Comparison of ENCODE assay signal across 8 mouse cellular contexts in genomic region chr1:187662083-187662609, GRCm38 (mm10). TPM values are rescaled to one million over a fixed set of nuclear protein-coding genes. Genes with fewer than 3 reads are reported as not detected.
A peak's percentile ranks its signal among the peaks of the same experiment; 100 is the strongest.
DNase-seq lines count a peak whose midpoint lies in the region; ATAC-seq and TF ChIP-seq lines count a peak whose summit lies in the region.

No protein-coding gene starts in this region.

- TF ChIP-seq CTCF in intestine, postnatal 0 days (IDR thresholded peaks at IDR 0.05; ENCODE audit: low read depth), result no peak
- TF ChIP-seq CTCF in liver, postnatal 0 days (IDR thresholded peaks at IDR 0.05; ENCODE audit: low read depth), result no peak

- H3K36me3 ChIP-seq in intestine, postnatal 0 days (ENCODE audit: control insufficient read depth, insufficient read depth), result no peaks in the 10 kb centered on the region
- no peaks in the 10 kb centered on the region for H3K36me3 ChIP-seq in liver, postnatal 0 days (replicated peaks; ENCODE audit: insufficient read depth, low read length)

- H3K9me3 ChIP-seq in intestine, postnatal 0 days (ENCODE audit: control insufficient read depth), result no peaks in the 10 kb centered on the region
- no peaks in the 10 kb centered on the region for H3K9me3 ChIP-seq in liver, postnatal 0 days (ENCODE audit: low read length)

- 0 out of 2 replicates have a peak overlapping the region, but pooled peaks have one; percentile 13 for H3K9ac ChIP-seq in intestine, postnatal 0 days (ENCODE audit: low read depth, low read length)
- H3K9ac ChIP-seq in liver, postnatal 0 days (replicated peaks), result no peak overlapping the region

- H3K4me1 ChIP-seq in intestine, postnatal 0 days (replicated peaks; ENCODE audit: control insufficient read depth, insufficient read depth, low read length), result 0 out of 2 replicates have a peak, but pooled peaks cover 6% of the 10 kb centered on the region
- H3K4me1 ChIP-seq in liver, postnatal 0 days (ENCODE audit: insufficient read depth), result no peaks in the 10 kb centered on the region

- H3K4me3 ChIP-seq in intestine, postnatal 0 days (ENCODE audit: low read depth, low read length), result peak overlapping the region; percentile 27
- peak overlapping the region; percentile 26 for H3K4me3 ChIP-seq in liver, postnatal 0 days (ENCODE audit: low read depth, low read length)

- no peak for TF ChIP-seq EP300 in liver, postnatal 0 days (IDR thresholded peaks at IDR 0.05; ENCODE audit: low read depth)

- H3K4me2 ChIP-seq in intestine, postnatal 0 days (replicated peaks; ENCODE audit: low read depth), result peak overlapping the region; percentile 59
- H3K4me2 ChIP-seq in liver, postnatal 0 days (ENCODE audit: low read depth, low read length), result peak overlapping the region; percentile 61

- no peaks in the 10 kb centered on the region for H3K27me3 ChIP-seq in intestine, postnatal 0 days (replicated peaks; ENCODE audit: control insufficient read depth, insufficient read depth, low read length)
- no peaks in the 10 kb centered on the region for H3K27me3 ChIP-seq in liver, postnatal 0 days (ENCODE audit: insufficient read depth, low read length)

- DNase-seq in lung, adult 18-20 months, result peak; percentile 30 to 39
- no peak for DNase-seq in lung, postnatal 25 days (ENCODE audit: low spot score)
- DNase-seq in gastrocnemius, postnatal 10 days, result peak; percentile 27
- DNase-seq in liver, postnatal 0 days, result no peak
- no peak for DNase-seq in right cerebral cortex, postnatal 10 days (ENCODE audit: low spot score in 2 of 2)
- no peak for DNase-seq in left cerebral cortex, adult 9 months (ENCODE audit: low spot score in 2 of 2)
- no peak for DNase-seq in T-cell, adult 2 months (ENCODE audit: low spot score)

- 24% methylated on average over 12 of the region's 12 CpGs for WGBS in intestine, postnatal 0 days
- 40% methylated on average over 12 of the region's 12 CpGs for WGBS in liver, postnatal 0 days (ENCODE audit: insufficient replicate concordance)

- peak; percentile 35 for ATAC-seq in intestine, postnatal 0 days
- ATAC-seq in liver, postnatal 0 days, result peak; percentile 36

- no peak overlapping the region for H3K27ac ChIP-seq in intestine, postnatal 0 days (ENCODE audit: low read depth, low read length)
- no peak overlapping the region for H3K27ac ChIP-seq in liver, postnatal 0 days (ENCODE audit: low read depth)

RNA-seq across cellular contexts. Expression of gene Esrrg, which starts 53.6 kb away (rescaled TPM):
- total RNA-seq in gastrocnemius, postnatal 10 days (2021), result 10 to 100 TPM; 10.6 to 11.3 TPM
- polyA plus RNA-seq in intestine, postnatal 0 days (2015; fragmentation: Nextera tagmentation; extraction: Ambion mirVana), result 0.89 and 1.2 TPM in 2 replicates
- 0.05 and 0.11 TPM in 2 replicates for polyA plus RNA-seq in liver, postnatal 0 days (2015; fragmentation: Nextera tagmentation; extraction: Ambion mirVana)

Comparison
In these comparisons a context has a peak if more than half of its experiments do, and no peak if none do; other contexts are left out.
1. DNase-seq: peak in lung, adult 18-20 months (2 of 2) and gastrocnemius, postnatal 10 days (single experiment); none in lung, postnatal 25 days (single experiment), liver, postnatal 0 days (single experiment), right cerebral cortex, postnatal 10 days (0 of 2), left cerebral cortex, adult 9 months (0 of 2) and T-cell, adult 2 months (single experiment).